Mouse (Mus musculus) midbrain, embryonic 12.5 days (tissue): ENCODE measurements at regions not wholly inside any gene's neighbourhood (a gene's known extent, or its start where the extent isn't known, plus 50 kb on each side); places are given as distances from the start of the nearest gene placed in this dataset.

Experiments used
- ATAC-seq: fragments of 200-750 bp; cut with Nextera tagmentation; 2 replicates; pipeline ENCODE4 v1.8.0; 2017; ENCODE audit warnings: low read depth, moderate TSS enrichment, moderate library complexity; ENCODE audit not compliant: low FRiP score
- H3K27ac ChIP-seq: fragments of 300-500 bp; sonication (generic); replicated peaks from 2 replicates; pipeline ENCODE4 v1.5.1; 2016; ENCODE audit warnings: mild to moderate bottlenecking
- H3K27me3 ChIP-seq: fragments of 300-500 bp; sonication (generic); 2 replicates; pipeline ENCODE4 v1.6.1; 2016; ENCODE audit warnings: mild to moderate bottlenecking
- H3K36me3 ChIP-seq: fragments of 300-500 bp; sonication (generic); 2 replicates; pipeline ENCODE4 v1.6.1; 2016
- H3K4me1 ChIP-seq: fragments of 300-500 bp; sonication (generic); 2 replicates; pipeline ENCODE4 v1.6.1; 2016
- H3K4me2 ChIP-seq: fragments of 300-500 bp; sonication (generic); replicated peaks from 2 replicates; pipeline ENCODE4 v1.6.1; 2016; ENCODE audit warnings: mild to moderate bottlenecking, moderate library complexity
- H3K4me3 ChIP-seq: fragments of 300-500 bp; sonication (generic); 2 replicates; pipeline ENCODE4 v1.5.1; 2016; ENCODE audit warnings: mild to moderate bottlenecking
- H3K9ac ChIP-seq: fragments of 300-500 bp; sonication (generic); replicated peaks from 2 replicates; pipeline ENCODE4 v1.6.1; 2016; ENCODE audit warnings: mild to moderate bottlenecking, moderate library complexity
- H3K9me3 ChIP-seq: fragments of 300-500 bp; sonication (generic); 2 replicates; pipeline ENCODE4 v1.6.1; 2016; ENCODE audit warnings: mild to moderate bottlenecking
- WGBS: fragments of 180-500 bp; shearing (Covaris S2); methylation state at CpG from one replicate; pipeline ENCODE4 v1.1.7; 2016; 5-methylcytosine and 5-hydroxymethylcytosine counted together

DNA sequence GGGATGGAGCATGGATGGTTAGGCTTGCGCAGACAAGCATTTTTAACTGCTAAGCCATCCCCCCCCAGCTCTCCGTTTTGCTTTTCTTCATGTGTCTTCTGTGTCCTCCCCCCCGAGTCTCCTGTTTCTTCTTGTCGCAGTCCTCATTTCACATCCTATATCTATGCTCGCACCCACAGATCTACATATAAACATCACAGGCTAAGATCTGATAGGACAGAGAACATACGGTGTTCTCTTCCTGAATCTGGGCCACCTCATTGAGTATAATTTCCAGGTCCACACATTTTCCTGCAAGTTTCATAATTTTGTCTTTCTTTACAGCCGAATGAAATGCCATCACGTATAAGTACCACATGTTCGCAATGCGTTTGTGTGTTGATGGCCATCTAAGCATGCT lies 168.7 kb downstream of the Zfp36l1 start:
- Histone ChIP-seq H3K36me3 (no peaks in the 10 kb centered on the region), H3K27ac (no peak overlapping the region), H3K9me3 (no peaks in the 10 kb centered on the region), H3K4me3 (no peak overlapping the region), H3K9ac (no peak overlapping the region), H3K4me2 (no peak overlapping the region), H3K4me1 (peaks cover 21% of the 10 kb centered on the region), H3K27me3 (peaks cover 20% of the 10 kb centered on the region; the same call in 1 of the 2 replicates)
- 91% methylated on average over 10 of the region's 10 CpGs for WGBS
- ATAC-seq: no peak

DNA sequence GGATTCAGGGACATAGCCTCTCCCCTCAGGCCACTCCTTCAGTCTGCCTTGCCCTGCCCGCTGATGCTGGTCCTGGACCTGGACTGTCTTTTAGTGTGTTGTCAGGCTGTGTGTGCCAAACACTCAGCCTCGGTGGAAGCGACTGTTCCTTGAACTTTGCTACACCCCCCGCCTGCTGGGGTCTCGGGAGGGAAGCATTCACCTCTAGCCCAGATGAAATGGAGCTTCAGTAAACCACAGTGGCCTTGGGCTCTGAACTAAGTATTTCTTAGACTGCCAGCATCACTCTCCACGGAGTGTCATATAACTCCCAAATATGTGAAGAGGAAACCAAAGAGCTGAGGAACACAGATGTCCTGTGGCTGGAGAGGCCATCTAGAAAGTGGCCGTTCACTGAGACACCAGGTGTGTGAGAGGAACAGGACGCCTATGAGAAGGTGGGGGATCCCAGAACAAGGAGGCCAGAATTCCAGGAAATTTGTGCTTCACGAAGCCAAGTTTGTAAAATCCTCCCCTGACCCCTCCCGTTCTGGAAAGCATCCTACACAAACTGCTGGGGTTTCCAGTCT lies 170.2 kb downstream of the Zfp36l1 start:
- Histone ChIP-seq H3K9me3 (no peaks in the 10 kb centered on the region), H3K27me3 (peaks cover 11% of the 10 kb centered on the region; the same call in 1 of the 2 replicates), H3K4me1 (peaks cover 17% of the 10 kb centered on the region), H3K36me3 (no peaks in the 10 kb centered on the region), H3K4me2 (no peak overlapping the region), H3K4me3 (no peak overlapping the region), H3K27ac (no peak overlapping the region), H3K9ac (no peak overlapping the region)
- no peak for ATAC-seq
- WGBS: 62% methylated on average over 10 of the region's 10 CpGs

DNA sequence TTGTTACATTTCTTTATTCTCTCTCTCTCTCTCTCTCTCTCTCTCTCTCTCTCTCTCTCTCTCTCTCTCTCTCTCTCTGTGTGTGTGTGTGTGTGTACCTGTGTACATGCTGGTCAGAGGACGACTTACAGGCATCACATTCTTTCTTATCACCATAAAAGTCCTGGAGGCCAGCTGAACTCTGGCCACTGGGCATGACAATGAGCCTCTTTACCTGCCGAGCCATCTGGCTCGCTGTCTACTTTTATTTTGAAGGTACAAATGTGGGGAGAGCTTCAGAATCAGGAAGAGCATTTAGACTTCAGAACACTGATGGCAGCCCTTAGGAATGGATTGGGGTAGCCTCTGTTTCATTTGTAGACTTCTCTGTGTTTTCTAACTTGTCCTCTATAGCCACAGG lies 171.0 kb downstream of the Zfp36l1 start:
- 44% methylated on average over 3 of the region's 3 CpGs for WGBS
- peaks cover 17% of the 10 kb centered on the region for H3K4me1 ChIP-seq

DNA sequence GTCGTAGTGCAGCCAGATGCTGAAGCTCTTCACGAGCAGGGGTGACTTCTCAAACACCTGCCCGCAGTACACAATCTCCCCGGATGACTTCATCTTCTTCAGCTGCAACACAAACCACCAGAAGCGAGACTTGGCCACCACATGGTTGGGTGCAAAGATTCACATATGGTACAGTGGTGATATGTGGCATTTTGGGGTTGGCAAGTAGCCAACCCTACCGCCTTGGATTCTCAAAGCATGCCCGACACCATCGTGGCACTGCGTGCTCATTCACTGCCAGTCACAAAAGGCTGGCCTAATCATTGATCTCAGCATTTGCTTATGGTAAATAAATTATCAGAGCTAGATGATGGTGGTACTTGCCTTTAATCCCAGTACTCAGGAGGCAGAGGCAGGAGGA lies 173.4 kb downstream of the Zfp36l1 start:
- WGBS: 96% methylated on average over 9 of the region's 9 CpGs
- Histone ChIP-seq H3K27ac (no peak overlapping the region), H3K4me3 (no peak overlapping the region), H3K4me1 (peaks cover 6% of the 10 kb centered on the region), H3K36me3 (no peaks in the 10 kb centered on the region), H3K9ac (no peak overlapping the region), H3K4me2 (no peak overlapping the region), H3K9me3 (no peaks in the 10 kb centered on the region), H3K27me3 (no peaks in the 10 kb centered on the region)
- ATAC-seq: no peak

More for the DNA sequence above, 171.0 kb downstream of the Zfp36l1 start:
- H3K27me3 ChIP-seq: peaks cover 8% of the 10 kb centered on the region; the same call in 1 of the 2 replicates
- H3K4me3 ChIP-seq: no peak overlapping the region
- H3K9ac ChIP-seq: no peak overlapping the region
- H3K9me3 ChIP-seq: no peaks in the 10 kb centered on the region
- no peak overlapping the region for H3K27ac ChIP-seq
- H3K4me2 ChIP-seq: no peak overlapping the region
- H3K36me3 ChIP-seq: no peaks in the 10 kb centered on the region
- no peak for ATAC-seq

DNA sequence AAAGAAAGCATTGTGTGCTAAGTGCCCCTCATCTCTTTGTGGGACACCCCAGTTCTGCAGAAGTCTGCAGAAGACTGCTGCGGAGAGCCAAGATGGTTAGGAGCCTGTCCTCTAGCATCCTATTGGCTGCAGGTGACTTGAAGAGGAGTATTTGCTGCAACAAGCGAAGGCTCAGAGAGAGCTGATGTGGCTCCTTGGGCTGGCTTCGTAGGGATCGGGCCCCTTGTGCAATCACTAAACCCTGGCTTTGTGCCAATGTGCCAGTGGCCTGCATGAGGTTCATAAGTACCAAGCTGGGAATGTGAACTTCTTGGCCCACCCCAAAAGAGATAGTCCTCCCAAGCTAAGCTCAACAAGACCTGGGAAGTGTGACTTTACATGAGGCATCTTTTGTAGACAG lies 174.9 kb downstream of the Zfp36l1 start:
- 0 out of 2 replicates have a peak, but pooled peaks cover 9% of the 10 kb centered on the region for H3K4me1 ChIP-seq
- no peak overlapping the region for H3K4me3 ChIP-seq
- H3K27me3 ChIP-seq: no peaks in the 10 kb centered on the region
- H3K27ac ChIP-seq: no peak overlapping the region
- no peak overlapping the region for H3K9ac ChIP-seq
- no peak for ATAC-seq
- no peaks in the 10 kb centered on the region for H3K36me3 ChIP-seq
- no peak overlapping the region for H3K4me2 ChIP-seq
- no peaks in the 10 kb centered on the region for H3K9me3 ChIP-seq
- WGBS: 96% methylated on average over 4 of the region's 4 CpGs

DNA sequence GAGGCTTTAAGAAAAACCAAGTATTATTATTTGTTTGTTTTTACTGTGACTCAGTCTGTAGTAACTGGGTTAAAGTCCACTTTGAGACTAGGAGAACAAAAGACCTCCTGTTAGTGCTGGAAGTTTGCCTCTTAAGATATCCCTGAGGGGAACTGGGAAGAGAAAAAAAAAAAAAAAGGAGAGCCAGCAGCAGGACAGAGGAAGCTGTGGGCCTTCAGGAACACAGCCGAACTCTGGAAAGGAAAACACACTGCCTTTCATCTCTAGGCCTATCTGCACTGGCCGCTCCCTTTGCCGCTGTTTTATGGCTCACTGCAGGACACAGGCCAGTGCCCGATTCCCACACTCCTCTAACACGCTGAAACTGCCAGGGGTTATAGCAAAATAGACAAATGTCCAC lies 176.1 kb downstream of the Zfp36l1 start:
- no peaks in the 10 kb centered on the region for H3K9me3 ChIP-seq
- H3K27me3 ChIP-seq: no peaks in the 10 kb centered on the region
- no peak for ATAC-seq
- 53% methylated on average over 5 of the region's 5 CpGs for WGBS
- 0 out of 2 replicates have a peak, but pooled peaks cover 8% of the 10 kb centered on the region for H3K4me1 ChIP-seq
- H3K27ac ChIP-seq: no peak overlapping the region
- H3K4me2 ChIP-seq: no peak overlapping the region
- H3K9ac ChIP-seq: no peak overlapping the region
- no peaks in the 10 kb centered on the region for H3K36me3 ChIP-seq
- H3K4me3 ChIP-seq: no peak overlapping the region

DNA sequence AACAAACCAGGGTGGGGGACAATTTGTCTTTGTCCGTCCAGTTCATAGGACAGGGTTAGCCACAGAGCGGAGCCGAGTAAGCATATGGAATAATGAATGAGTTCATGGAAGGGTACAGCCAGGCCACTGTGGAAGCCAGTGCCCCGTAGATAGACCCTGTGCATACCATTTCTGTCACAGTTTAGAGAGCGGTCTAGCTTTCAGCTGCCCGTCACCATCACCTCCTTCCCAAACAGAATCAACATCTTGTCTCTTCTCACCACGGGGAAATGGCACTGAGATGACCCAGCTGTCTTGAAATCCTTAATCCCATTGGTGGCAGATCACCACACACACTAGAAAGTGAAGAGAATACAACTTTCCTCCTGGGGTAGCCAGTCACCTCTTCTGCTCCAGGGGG lies 178.7 kb downstream of the Zfp36l1 start:
- no peak overlapping the region for H3K4me3 ChIP-seq
- H3K36me3 ChIP-seq: no peaks in the 10 kb centered on the region
- H3K4me1 ChIP-seq: peaks cover 19% of the 10 kb centered on the region; the same call in 1 of the 2 replicates
- no peaks in the 10 kb centered on the region for H3K27me3 ChIP-seq
- 75% methylated on average over 7 of the region's 7 CpGs for WGBS
- no peaks in the 10 kb centered on the region for H3K9me3 ChIP-seq
- H3K27ac ChIP-seq: no peak overlapping the region
- ATAC-seq: no peak
- no peak overlapping the region for H3K4me2 ChIP-seq
- H3K9ac ChIP-seq: no peak overlapping the region

DNA sequence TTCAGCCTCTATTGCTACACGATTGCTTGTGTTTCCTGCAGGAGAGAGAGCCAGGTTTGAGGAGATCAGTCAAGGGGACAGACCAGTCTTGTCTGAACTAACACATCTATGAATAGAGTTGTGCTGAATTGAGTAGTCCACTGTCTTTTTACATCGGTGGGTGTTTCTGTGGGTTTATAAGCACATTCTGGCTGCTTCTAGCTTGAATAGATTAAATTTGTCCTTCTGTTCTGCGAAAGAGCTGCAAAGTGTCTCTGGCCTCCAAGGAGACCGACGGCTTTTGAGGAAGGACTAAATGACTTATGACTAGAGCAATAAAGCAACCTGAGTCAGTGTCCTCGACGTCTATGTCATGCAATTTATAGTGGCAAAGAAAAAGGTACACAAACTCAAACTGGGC lies 179.9 kb downstream of the Zfp36l1 start:
- no peaks in the 10 kb centered on the region for H3K9me3 ChIP-seq
- no peak overlapping the region for H3K4me2 ChIP-seq
- no peaks in the 10 kb centered on the region for H3K27me3 ChIP-seq
- H3K27ac ChIP-seq: no peak overlapping the region
- no peak overlapping the region for H3K4me3 ChIP-seq
- no peak for ATAC-seq
- peaks cover 31% of the 10 kb centered on the region for H3K4me1 ChIP-seq
- H3K9ac ChIP-seq: no peak overlapping the region
- 92% methylated on average over 7 of the region's 7 CpGs for WGBS
- H3K36me3 ChIP-seq: no peaks in the 10 kb centered on the region

DNA sequence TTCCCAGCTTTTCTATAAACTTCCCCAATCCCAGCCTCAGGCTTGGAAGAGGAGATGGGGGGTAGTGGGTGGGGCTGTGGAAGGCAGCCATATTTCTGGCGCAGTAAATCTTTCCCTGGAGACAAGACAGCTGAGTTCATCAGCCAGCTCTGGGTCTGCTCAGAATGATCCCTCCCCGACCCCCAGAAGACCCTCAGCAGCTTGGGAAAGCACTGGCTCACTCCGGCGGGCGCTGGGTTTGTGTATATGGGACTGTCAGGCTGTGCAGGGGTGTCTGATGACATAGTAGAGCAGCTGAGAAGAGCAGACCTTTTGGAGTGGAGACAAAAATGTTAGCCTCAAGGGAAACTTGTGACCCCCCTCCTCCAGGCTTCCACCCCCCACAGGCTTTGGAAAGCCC lies 181.4 kb downstream of the Zfp36l1 start:
- H3K9ac ChIP-seq: no peak overlapping the region
- H3K4me3 ChIP-seq: no peak overlapping the region
- H3K36me3 ChIP-seq: no peaks in the 10 kb centered on the region
- H3K4me1 ChIP-seq: peaks cover 45% of the 10 kb centered on the region
- no peak overlapping the region for H3K27ac ChIP-seq
- no peak overlapping the region for H3K4me2 ChIP-seq
- 79% methylated on average over 5 of the region's 5 CpGs for WGBS
- ATAC-seq: no peak
- H3K9me3 ChIP-seq: no peaks in the 10 kb centered on the region
- H3K27me3 ChIP-seq: no peaks in the 10 kb centered on the region

DNA sequence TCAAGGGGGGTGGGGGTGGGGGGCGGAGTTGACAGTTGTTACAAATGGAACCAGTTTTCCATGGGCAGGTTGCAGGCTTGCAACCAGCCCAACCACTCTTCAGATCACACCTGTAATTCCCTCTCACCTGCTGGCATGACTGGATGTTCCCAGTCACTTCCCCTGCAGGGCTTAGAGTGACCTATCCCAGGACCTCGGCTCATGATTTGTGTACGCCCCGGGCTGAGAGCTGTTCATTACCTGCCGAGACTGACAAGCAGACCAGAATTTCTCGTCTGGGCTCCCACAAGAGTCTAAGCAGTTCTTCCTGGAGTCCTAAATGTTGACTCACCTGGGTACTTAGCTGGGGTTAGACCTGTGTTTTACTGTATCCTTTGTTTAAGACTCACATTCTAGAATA lies 183.0 kb downstream of the Zfp36l1 start:
- Histone ChIP-seq H3K27ac (no peak overlapping the region), H3K4me1 (peaks cover 61% of the 10 kb centered on the region)
- 92% methylated on average over 6 of the region's 6 CpGs for WGBS

DNA sequence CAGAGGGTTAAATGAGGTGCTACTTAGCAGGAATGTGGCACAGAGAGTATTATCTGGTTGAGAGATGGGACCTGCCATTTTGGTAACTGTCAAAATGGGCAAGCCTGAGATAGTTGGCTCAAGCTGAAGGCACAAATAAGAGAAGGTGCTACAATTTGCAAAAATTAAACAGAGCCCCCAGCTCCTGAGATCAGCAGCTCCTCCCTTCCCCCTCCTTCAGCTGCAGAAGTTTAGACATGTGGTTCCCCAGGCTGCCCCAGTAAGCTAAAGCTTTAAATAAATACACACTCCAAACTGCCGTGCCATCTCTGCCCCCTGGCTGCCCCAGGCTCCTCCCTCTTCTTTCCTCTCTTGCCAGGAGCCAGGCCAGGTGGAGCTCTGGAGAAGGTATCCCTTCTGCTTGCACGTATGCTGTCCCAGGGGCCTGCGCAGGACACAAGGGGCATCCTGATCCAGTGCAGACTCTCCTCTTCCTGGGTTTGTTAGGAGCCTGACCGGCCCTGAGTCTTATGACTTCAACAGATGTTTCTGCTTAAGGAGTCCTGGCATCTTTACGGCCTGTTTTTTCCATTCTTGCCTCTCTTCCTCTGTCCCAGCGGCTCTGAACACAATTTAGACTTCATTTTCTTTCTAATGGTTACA lies 184.0 kb downstream of the Zfp36l1 start:
- Histone ChIP-seq H3K9me3 (no peaks in the 10 kb centered on the region), H3K4me2 (no peak overlapping the region), H3K27me3 (no peaks in the 10 kb centered on the region), H3K4me3 (no peak overlapping the region), H3K36me3 (no peaks in the 10 kb centered on the region), H3K4me1 (peaks cover 68% of the 10 kb centered on the region), H3K9ac (no peak overlapping the region), H3K27ac (0 out of 2 replicates have a peak overlapping the region, but pooled peaks have one; percentile 10)
- no peak for ATAC-seq
- WGBS: 62% methylated on average over 6 of the region's 6 CpGs

More for the DNA sequence above, 183.0 kb downstream of the Zfp36l1 start:
- Histone ChIP-seq H3K4me2 (no peak overlapping the region), H3K36me3 (no peaks in the 10 kb centered on the region), H3K4me3 (no peak overlapping the region), H3K9me3 (no peaks in the 10 kb centered on the region), H3K9ac (no peak overlapping the region), H3K27me3 (no peaks in the 10 kb centered on the region)
- ATAC-seq: no peak

DNA sequence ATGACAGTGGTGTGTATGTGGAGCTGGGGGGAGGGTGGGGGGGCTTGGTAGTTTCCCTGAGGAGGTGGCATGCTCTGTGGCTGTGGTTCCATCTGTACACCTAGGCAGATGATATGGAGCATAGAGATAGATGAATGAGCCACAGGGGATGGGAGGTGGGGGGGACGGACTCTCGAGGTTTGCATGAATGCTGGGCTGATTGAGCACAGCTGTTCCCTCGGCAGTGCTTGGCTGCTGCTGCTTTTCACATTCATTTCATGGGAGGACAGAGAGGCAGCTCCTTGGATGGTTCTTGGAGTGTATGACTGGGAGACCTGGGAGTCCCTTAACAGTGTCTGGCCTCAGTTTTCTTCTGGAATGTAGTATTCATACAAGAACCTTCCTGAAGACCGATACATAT lies 184.5 kb downstream of the Zfp36l1 start:
- WGBS: 40% methylated on average over 4 of the region's 4 CpGs
- Histone ChIP-seq H3K9ac (no peak overlapping the region), H3K27ac (no peak overlapping the region), H3K27me3 (no peaks in the 10 kb centered on the region), H3K4me3 (no peak overlapping the region), H3K9me3 (no peaks in the 10 kb centered on the region), H3K4me2 (no peak overlapping the region), H3K36me3 (no peaks in the 10 kb centered on the region), H3K4me1 (peaks cover 67% of the 10 kb centered on the region)
- no peak for ATAC-seq
